Mouse (Mus musculus): ENCODE data around the gene Mnx1.

The Mnx1 gene

GRCm38 (mm10) chr5:29478208-29479197 lies at the start of gene Mnx1:
Gene Mnx1 (minus strand): TSS chr5:29478470.
- no peak for DNase-seq

- no peak for DNase-seq
Observed at GRCm38 (mm10) chr5:29516432-29516831, 38.2 kb upstream of the Mnx1 start.

- DNase-seq = no peak
Observed at GRCm38 (mm10) chr5:29515888-29516287, 37.6 kb upstream of the Mnx1 start.

- DNase-seq = no peak
Observed at GRCm38 (mm10) chr5:29507013-29507412, 28.7 kb upstream of the Mnx1 start.

GRCm38 (mm10) chr5:29487321-29487720 lies 9.1 kb upstream of the Mnx1 start:
- DNase-seq = no peak

DNA sequence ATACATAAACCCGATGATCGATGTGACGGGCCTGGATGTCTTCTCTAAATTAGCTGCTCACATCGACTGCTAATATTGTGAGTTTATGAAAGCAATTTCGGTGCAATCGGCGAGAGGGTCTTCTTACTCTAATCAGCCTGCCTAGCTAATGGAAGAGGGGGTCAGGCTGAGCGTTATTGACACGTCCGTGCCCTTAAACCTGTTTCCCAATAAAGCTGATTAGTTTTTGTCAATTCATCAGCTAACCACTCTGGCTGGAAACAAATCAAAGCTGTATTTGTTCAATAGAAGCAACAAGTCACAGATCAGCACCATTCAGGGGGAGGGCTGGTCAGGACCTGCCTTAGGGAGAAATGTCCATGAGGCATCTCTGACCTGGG lies 7.7 kb upstream of the Mnx1 start:
- DNase-seq = no peak

DNA sequence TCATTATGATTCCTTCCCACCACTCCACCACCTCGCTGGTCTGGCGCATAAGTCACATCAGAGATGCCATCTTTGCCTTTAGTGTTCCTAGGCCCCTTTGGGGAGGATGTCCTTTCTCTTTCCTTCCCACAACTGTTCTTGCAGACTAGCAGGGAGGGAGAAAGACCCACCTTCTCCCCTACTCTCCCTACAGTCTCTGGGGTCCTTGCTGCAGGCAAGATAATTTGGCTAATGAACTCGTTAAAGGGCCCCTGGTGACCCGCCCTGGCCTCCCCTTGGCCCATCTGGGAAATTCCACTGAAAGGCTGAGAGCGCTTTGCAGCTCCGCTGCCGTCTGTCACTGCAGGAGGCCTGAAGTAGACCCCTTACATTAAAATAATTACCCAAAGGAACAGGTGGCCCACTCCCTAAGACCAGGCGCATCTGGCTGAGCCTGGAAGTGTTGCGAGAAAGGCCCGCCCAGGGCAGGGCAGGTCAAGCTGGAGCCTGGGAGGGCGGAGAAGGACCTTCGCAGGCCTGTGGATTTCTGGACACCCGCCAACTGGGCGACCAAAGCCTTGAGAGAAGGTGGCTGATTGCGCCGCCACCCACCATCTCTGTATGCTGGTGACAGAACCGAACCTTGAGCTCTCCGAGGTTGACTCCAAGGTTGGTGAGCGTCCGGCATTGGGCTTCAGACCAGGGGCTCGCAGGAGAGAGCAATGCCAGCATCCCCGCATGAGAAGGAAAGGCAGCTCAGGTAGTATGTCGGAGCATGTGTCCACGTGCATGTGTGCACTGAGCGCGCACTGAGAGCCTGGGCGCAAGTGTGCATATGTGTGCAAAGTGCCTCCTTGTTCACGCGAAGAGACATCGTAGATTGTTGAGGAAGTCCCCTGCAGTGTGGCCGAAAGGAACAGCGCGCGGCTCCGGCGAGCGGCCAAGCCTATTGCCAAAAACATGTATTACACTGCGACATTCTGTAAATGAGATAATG lies 7.0 kb upstream of the Mnx1 start:
- no peak for DNase-seq

- no peak for DNase-seq
Observed at GRCm38 (mm10) chr5:29483801-29484200, 5.5 kb upstream of the Mnx1 start.

GRCm38 (mm10) chr5:29479198-29479593 lies 926 bp upstream of the Mnx1 start:
- DNase-seq = no peak

- no peak for DNase-seq
Observed at GRCm38 (mm10) chr5:29477474-29478207, 629 bp downstream of the Mnx1 start.

DNA sequence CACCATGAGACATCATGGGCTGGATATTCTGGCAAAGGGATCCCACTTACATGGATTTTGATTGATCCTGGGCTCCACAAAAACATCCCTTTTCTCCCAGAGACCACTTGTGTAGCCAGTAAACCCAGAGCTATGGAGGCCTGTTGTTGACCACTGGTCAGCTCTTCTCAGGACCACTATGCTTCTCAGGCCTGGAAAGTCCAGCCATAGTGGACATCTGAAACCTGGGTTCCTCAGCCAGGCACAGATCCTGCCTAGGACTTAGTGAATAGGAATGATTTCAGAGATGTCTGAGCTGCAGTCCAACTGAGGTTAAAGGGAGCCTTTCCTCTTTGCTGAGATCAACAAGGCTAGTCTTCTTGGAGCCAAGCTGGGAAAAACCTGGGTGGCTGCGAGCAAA lies 2.2 kb downstream of the Mnx1 start:
- no peak for DNase-seq

DNA sequence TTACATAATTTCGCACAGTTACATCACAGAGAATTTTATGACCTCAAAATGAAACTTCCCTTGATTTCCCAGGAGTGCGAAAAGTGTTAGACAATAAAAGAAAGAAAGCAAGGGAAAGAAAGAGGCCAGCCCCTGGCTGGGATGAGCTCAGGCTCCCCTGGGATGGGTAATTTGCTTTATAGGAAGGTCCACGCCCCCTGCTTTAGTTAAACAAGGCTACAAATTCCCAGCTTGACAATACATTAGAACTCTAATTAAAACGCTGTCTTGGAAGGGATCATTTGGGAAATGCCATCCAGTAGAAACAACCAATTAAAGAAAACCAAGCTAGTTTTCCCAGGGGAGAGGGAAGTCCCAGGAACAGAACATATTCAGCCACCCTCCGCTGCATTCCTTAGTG lies 2.7 kb downstream of the Mnx1 start:
- DNase-seq = no peak

DNA sequence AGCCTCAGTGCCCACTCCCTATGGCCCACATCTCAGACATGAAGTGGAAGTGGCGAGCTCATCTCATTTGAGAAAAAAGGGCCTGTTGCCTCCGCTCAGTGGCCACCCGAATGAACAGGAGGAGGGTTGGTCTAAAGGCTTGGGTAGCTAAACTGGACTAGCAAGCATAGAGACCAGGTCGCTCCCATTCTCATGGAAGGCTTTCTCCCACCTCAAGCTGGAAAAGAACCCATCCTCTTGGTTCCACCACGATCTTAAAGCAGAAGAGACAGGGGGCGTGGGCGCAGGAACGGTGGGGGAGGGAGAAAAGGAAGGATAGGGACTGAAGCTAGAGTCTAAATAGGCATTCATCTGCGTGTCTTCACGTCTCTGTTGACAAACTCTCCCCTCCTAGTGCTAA lies 3.2 kb downstream of the Mnx1 start:
- no peak for DNase-seq

- no peak for DNase-seq
Observed at GRCm38 (mm10) chr5:29474246-29474960, 3.9 kb downstream of the Mnx1 start.

DNA sequence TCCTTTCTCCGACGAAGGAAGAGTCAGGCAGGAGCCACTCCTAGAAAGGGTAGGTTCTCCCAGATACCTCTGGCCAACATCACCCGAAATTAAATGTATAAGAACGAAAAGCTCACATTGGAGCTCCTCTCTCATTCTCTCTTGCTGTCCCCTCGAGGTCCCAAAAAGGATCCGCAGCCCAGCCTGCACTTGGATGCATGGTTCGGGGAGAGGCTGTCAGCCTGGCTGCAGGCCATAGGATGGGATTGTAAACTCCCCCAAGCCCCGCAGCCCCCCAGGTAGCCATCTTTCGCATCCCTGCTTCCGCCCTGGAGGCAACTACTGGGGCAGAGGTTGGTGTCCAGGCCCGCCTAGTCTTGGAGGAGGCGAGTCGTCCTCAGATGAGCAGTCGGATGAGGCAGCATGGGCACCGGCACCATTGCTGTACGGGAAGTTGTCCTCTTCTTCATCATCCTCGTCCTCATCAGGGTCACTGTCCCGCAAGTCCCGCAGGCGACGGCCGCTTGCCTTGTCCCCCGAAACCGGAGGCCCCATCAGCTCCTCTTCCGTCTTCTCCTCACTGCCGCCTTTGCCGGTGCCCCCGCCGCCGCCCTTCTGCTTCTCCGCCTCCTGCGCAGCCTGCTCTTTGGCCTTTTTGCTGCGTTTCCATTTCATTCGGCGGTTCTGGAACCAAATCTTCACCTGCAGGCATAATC lies 4.6 kb downstream of the Mnx1 start:
- no peak for DNase-seq

DNA sequence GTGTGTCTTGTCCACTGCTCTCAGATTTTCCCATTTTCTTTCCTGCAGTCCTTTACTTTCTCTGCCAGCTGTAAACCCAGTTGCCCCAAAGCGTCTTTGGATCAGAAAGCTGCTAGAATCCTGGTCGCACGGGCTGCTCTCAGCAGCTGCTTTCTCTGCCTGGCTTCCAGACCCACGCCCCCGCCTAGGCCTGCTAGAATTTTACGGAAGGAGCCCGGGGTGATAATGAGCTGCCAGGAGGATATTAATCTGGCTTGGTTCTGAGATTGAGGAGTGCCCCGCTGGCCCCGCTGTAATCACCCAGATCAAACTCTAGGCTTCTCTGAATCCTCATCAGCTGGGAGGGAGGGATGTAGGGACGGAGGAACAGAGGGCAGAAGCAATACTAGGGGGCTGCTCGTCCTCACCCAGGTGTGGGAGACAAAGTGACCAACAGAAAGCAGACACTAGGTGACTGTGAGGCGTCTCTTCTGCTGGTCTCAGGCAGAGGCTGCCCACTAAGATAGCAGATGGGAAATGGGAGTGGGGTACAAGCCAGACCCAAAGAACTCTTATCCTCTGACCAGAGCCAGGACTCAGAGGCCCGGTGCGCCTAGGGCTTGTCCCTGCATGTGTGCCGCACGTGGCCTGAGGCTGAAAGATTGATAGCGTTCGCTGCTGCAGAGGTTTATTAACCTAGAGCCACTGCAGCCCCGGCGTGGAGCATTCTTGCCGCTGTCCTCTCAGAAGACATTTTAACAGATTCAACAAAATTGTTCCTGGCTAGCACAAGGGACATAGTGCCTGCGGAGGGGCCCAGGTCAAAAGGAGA lies 6.2 kb downstream of the Mnx1 start:
- DNase-seq = no peak

DNA sequence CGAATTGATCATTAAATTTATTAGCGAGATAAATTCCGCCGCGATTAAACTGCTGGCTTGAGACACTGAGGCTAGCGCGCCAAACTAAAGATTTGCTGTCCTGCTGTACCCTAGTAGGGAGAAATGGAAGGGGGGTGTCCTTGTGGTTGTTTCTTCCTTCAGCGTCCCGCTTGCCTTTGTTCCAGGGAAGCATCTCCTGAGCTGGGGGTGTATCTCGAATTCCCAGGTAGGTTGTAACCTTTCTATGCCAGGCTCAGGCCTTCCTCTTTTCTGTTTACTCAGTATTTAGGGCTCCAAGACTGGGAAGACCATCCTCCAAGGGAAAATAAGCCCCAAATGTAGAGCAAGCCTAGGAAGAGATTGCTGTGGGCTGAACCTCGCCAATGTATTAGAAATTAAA lies 6.9 kb downstream of the Mnx1 start:
- DNase-seq = no peak

DNA sequence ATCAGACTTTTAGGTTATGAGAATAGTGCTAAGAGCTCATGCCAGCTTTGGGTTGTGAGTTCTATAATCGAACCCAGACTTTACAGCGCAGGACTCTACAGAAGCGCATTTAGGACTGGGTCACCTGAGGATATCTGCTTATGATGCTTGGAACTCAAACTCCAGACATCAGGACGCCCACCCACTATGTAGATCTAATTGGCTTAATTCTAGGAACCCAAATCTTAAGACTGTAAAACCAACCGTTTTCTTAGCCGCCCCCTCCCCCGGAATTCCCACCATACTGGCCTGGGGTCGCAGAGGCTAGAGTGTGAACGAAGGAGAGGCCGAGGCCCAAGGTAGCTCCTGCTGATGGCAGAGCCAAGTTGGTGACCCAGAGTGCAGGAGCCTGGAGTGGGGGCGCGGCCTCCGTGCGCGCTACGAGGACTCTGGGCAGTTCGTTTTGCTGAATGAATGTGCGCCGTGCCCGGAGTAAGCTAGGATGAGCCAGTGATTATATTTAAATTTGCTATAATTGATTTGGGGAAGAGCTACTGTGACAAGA lies 7.3 kb downstream of the Mnx1 start:
- no peak for DNase-seq

- DNase-seq = no peak
Observed at GRCm38 (mm10) chr5:29470271-29470670, 8.0 kb downstream of the Mnx1 start.

GRCm38 (mm10) chr5:29469501-29469900 lies 8.8 kb downstream of the Mnx1 start:
- DNase-seq = no peak

All from thymus, postnatal 25 days (tissue).